Mouse (Mus musculus) myocyte (in vitro differentiated cells): ENCODE measurements around the gene Optc.

ENCODE experiments used
- CEBPB ChIP-seq: IDR thresholded peaks from 2 replicates; pipeline ENCODE4 v1.6.1; 2011; ENCODE audit warnings: mild to moderate bottlenecking, moderate library complexity; ENCODE audit not compliant: poor library complexity, insufficient read depth, severe bottlenecking
- MAX ChIP-seq: IDR thresholded peaks from one replicate; pipeline ENCODE4 v1.6.1; 2011; ENCODE audit warnings: low read depth, mild to moderate bottlenecking, control low read depth
- POLR2A ChIP-seq: IDR thresholded peaks from one replicate; pipeline ENCODE4 v1.6.1; 2011; ENCODE audit warnings: low read depth, mild to moderate bottlenecking, control low read depth, moderate library complexity; ENCODE audit not compliant: insufficient read length
- POLR2AphosphoS2 ChIP-seq: IDR thresholded peaks from one replicate; pipeline ENCODE4 v1.6.1; 2011; ENCODE audit warnings: low read depth, control low read depth; ENCODE audit not compliant: insufficient read length
- REST ChIP-seq: IDR thresholded peaks from one replicate; pipeline ENCODE4 v1.6.1; 2011; ENCODE audit warnings: mild to moderate bottlenecking, control low read depth, moderate library complexity; ENCODE audit not compliant: insufficient read depth, insufficient read length
- SRF ChIP-seq: IDR thresholded peaks from one replicate; pipeline ENCODE4 v1.6.1; 2011; ENCODE audit warnings: low read depth; ENCODE audit not compliant: control insufficient read depth, insufficient read length
- TCF12 ChIP-seq: IDR thresholded peaks from one replicate; pipeline ENCODE4 v1.6.1; 2011; ENCODE audit warnings: mild to moderate bottlenecking, control low read depth; ENCODE audit not compliant: poor library complexity, insufficient read depth, severe bottlenecking
- USF1 ChIP-seq: IDR thresholded peaks from one replicate; pipeline ENCODE4 v1.6.1; 2011; ENCODE audit warnings: low read depth, mild to moderate bottlenecking, control low read depth, moderate library complexity

DNA sequence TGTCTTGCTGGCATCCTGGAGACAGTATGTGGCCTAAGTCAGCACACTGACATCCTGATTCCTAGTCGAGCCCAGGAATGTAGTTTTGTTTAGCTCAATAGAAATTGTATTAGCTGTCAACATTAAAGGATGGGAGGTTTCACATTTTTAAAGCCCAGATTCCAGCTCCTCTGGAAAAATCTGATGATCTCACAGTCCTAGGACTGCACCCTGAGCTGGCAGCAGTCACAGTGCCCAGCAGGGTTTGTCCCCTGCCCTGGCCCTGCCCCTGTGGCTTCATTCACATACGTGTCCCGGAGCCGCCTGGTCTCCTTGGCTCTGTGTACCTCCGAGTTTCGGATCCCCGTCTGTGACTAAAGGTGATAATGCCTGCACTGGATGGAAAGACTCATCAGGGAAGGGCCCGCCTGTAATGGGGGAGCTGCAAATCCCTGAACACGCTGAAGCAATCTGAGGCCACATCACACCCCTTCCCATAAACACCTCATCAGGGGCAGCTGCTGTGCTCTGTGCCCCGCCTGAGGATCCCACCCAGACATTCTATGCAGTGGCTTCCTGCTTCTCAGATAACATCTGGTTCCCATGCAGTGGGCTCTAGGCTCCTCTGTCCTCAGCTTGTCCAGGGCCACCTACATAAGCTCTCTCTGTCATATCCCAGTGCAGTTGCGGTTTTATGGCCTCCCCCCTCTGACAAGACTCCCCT lies 33.5 kb upstream of the Optc start:
- 0 out of 2 replicates have a peak, but pooled peaks have one; percentile 40 for TF ChIP-seq CEBPB
- no peak for TF ChIP-seq REST
- no peak for TF ChIP-seq POLR2AphosphoS2
- no peak for TF ChIP-seq USF1
- no peak for TF ChIP-seq POLR2A
- no peak for TF ChIP-seq MAX
- no peak for TF ChIP-seq SRF
- TF ChIP-seq TCF12: peak; percentile 65
